Mouse (Mus musculus) embryonic facial prominence, embryonic 10.5 days (tissue): ENCODE results near the gene Prss48. TPM values are rescaled to one million over a fixed set of nuclear protein-coding genes. Genes with fewer than 3 reads are reported as not detected.

Source experiments
- DNase-seq: peaks from one replicate; pipeline ENCODE4 v3.0.0-alpha.2; 2017; ENCODE audit warnings: low spot score
- H3K27ac ChIP-seq: fragments of 300-500 bp; sonication (generic); replicated peaks from 2 replicates; pipeline ENCODE4 v1.5.1; 2016; ENCODE audit warnings: mild to moderate bottlenecking
- H3K27me3 ChIP-seq: fragments of 300-500 bp; sonication (generic); replicated peaks from 2 replicates; pipeline ENCODE4 v1.6.1; 2016; ENCODE audit warnings: low read depth, mild to moderate bottlenecking; ENCODE audit not compliant: poor library complexity, severe bottlenecking
- H3K36me3 ChIP-seq: fragments of 300-500 bp; sonication (generic); replicated peaks from 2 replicates; pipeline ENCODE4 v1.6.1; 2016; ENCODE audit warnings: mild to moderate bottlenecking, moderate library complexity
- H3K4me1 ChIP-seq: fragments of 300-500 bp; sonication (generic); 2 replicates; pipeline ENCODE4 v1.6.1; 2016
- H3K4me3 ChIP-seq: fragments of 300-500 bp; sonication (generic); 2 replicates; pipeline ENCODE4 v1.5.1; 2016; ENCODE audit warnings: mild to moderate bottlenecking, moderate library complexity
- H3K9me3 ChIP-seq: fragments of 300-500 bp; sonication (generic); 2 replicates; pipeline ENCODE4 v1.6.1; 2016; ENCODE audit warnings: mild to moderate bottlenecking
- WGBS: fragments of 180-500 bp; shearing (Covaris S2); methylation state at CpG from one replicate; pipeline ENCODE4 v1.1.7; 2016; 5-methylcytosine and 5-hydroxymethylcytosine counted together
- polyA plus RNA-seq: library from polyadenylated mRNA; unstranded; fragments of >200 nt; fragmentation: Nextera tagmentation; extraction: Ambion mirVana; gene quantifications from 2 replicates; pipeline ENCODE4 v1.2.1, GENCODE M21; 2016

Prss48 gene
- polyA plus RNA-seq, 1 experiment from 2014 or later, result 0.16 TPM

DNA sequence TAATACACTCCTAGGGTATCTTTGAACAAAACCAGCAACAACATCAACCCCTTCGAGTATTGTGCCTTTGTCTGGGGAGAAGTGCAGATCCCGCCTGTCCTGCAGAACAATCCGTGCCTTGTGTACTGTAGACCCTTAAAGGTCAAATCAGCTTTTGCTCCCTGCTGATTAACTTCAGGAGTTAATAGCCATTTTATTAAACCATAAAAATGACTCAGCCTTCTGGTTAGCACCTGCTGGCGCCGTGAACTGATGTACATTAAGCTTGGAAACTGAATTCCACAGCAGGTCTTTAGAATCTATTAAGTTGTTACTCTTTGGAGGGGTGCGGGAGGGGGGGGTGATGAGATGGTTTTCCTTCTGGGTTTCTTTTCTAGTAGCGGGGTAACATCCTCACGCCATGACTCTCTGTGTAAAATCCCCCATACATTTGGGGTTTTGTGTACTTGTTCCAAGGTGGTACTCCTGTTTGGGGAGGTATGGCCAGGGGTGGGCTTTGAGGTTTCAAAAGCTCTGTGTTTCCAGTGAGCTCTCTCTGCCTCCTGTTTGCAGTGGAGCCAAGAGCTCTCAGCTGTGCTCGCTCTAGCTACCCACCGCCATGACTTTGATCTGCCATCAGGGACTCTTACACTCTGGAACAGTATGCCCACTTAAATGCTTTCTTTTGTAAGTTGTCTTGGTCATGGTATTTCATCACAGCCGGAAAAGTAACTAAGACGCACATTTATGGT, 21.9 kb upstream of the Prss48 start:
- Histone ChIP-seq H3K36me3 (no peaks in the 10 kb centered on the region), H3K4me3 (no peak overlapping the region), H3K4me1 (no peaks in the 10 kb centered on the region), H3K9me3 (no peaks in the 10 kb centered on the region), H3K27ac (no peak overlapping the region), H3K27me3 (no peaks in the 10 kb centered on the region)
- no peak for DNase-seq
- WGBS, result 91% methylated on average over 12 of the region's 12 CpGs

DNA sequence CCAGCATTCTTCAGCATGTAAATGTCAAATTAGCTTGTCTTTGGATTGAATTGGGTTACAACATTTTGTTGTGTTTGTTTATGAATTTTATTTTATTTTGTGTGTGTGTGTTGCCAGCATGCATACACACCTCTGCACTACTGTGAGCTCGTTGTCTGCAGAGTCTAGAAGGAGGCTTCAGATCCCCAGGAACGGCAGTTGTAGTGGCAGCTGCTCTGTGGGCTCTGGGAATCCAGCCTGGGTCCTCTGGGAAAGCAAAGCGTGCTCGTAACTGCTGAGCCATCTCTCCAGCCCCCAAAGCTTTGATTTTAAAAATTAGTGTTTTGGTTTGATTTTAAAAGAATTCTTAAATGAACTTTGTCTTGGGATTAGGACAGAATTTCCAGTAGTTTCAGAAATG, 19.4 kb upstream of the Prss48 start:
- Histone ChIP-seq H3K4me1 (no peaks in the 10 kb centered on the region), H3K4me3 (no peak overlapping the region), H3K27ac (no peak overlapping the region), H3K36me3 (no peaks in the 10 kb centered on the region), H3K9me3 (no peaks in the 10 kb centered on the region), H3K27me3 (no peaks in the 10 kb centered on the region)
- DNase-seq, result no peak
- WGBS, result 87% methylated on average over 4 of the region's 4 CpGs

DNA sequence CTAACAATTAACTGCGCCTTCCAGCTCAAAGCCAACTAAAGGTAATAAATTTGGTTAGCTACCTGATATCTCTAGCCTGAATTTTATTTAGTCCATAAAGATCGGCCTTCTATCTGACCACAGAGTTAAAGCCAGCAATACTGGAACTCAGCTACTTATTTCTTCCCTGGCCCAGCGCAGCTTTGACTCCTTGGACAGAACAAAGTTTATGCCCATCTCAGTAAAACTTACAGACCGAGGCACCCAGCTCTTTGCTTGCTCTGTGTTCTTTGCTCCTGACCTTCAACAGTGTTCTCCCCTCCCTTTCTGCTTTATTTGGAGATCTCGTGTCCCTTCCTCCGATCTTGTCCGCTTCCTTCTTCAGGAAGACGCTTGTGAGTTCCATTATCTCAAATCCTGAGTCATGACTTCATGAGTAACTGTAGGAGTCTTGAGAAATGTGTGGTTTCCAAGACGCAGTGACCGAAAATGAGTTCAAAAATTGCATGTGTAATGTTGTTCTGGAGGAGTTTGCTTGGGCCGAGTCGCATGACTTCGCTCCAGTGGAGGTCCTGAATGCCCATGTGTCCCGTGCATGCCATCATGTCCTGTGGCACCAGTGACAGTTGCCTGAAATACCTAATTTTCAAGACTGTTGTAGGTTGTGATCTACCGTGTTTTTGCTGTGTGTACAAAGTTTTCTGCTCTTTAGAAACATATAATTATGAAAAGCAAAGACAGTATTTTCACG, 18.8 kb upstream of the Prss48 start:
- no peak for DNase-seq
- no peaks in the 10 kb centered on the region for H3K27me3 ChIP-seq
- H3K4me1 ChIP-seq, result no peaks in the 10 kb centered on the region
- 91% methylated on average over 16 of the region's 16 CpGs for WGBS
- no peak overlapping the region for H3K4me3 ChIP-seq
- no peaks in the 10 kb centered on the region for H3K36me3 ChIP-seq
- no peaks in the 10 kb centered on the region for H3K9me3 ChIP-seq
- no peak overlapping the region for H3K27ac ChIP-seq

DNA sequence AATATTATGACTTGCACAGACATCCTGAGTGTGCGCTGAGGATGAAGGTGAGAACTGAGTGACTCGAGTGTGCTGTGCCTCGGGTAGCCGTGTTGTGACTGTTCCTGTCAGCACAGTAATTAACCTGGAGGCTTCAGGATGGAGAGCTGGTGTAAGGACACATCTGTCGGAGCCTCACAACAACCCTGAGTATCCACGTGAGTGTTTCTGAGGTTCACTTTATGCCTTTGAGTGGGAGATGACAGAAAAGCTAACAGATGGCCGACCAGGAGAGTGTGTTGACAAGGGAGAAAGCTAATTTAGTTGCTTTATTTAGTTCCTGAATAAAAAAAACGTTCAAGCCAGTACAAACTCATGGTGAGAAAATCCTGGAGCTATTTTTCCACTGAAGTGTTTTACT, 15.2 kb upstream of the Prss48 start:
- no peaks in the 10 kb centered on the region for H3K9me3 ChIP-seq
- H3K36me3 ChIP-seq, result no peaks in the 10 kb centered on the region
- WGBS, result 78% methylated on average over 8 of the region's 8 CpGs
- no peak overlapping the region for H3K4me3 ChIP-seq
- no peaks in the 10 kb centered on the region for H3K4me1 ChIP-seq
- no peaks in the 10 kb centered on the region for H3K27me3 ChIP-seq
- no peak for DNase-seq
- H3K27ac ChIP-seq, result no peak overlapping the region

DNA sequence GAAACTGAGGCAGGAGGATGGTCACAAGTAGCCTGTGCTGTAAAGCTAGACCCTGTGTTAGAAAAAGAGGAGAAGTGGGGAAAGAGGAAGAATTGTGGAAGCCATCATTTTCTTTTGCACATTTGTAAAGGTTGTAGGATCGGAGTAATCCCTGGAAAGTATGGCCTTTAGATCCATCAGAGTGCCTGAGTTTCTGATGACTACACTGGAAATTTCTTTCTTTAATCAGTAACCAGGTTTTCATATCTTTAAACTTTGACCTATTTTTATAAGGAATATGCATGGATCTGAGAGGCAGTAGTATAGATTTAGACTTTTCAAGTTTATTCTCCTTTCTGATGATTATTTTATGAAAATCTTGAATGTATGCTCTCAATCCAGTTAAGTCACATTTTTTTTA, 14.7 kb upstream of the Prss48 start:
- Histone ChIP-seq H3K27ac (no peak overlapping the region), H3K4me3 (no peak overlapping the region), H3K4me1 (no peaks in the 10 kb centered on the region), H3K27me3 (no peaks in the 10 kb centered on the region), H3K9me3 (no peaks in the 10 kb centered on the region), H3K36me3 (no peaks in the 10 kb centered on the region)
- WGBS, result 99% methylated on average over 1 of the region's 1 CpGs
- DNase-seq, result no peak

DNA sequence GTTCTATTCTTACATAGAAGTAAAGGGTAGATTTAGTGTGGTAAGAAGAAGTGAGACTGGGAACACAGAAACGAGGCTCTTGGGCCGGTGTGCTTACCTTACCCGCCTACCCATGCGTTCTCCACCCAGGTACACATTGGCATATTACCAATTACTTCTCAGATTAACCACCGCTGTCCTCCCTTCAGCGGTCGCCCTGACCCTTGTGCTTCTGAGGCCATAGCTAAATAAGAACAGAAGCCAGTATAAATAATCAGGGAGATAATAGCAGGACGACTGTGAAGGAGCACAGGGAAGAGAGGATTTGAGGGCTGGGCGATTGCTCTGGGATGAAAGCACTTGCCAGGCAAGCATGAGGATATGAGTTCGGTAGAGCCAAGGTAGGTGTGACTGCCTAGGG, 11.5 kb upstream of the Prss48 start:
- DNase-seq, result no peak
- Histone ChIP-seq H3K27me3 (no peaks in the 10 kb centered on the region), H3K36me3 (no peaks in the 10 kb centered on the region), H3K4me3 (no peak overlapping the region), H3K27ac (no peak overlapping the region), H3K4me1 (peaks cover 9% of the 10 kb centered on the region), H3K9me3 (no peaks in the 10 kb centered on the region)
- WGBS, result 86% methylated on average over 10 of the region's 10 CpGs

DNA sequence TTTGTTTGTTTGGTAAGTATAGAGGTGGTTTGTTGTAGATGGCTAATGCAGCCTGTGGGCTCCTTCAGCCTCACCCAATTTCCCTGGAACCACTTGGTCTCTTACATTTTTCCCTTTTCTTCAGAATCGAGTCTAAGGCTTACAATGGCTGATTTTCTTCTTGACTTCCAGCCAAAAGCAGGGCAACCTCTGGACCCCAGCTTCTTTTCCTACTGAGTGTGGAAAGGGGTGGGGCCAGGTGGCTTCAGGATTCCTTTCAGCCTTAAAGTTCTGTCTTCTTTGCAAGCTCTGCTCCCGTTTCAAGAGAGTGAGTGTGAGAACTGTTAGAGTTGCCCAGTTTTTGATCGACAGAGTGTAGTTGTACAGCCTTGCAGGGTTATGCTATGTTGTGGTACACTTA, 9.5 kb upstream of the Prss48 start:
- 78% methylated on average over 3 of the region's 3 CpGs for WGBS
- no peak overlapping the region for H3K4me3 ChIP-seq
- no peaks in the 10 kb centered on the region for H3K27me3 ChIP-seq
- no peak overlapping the region for H3K27ac ChIP-seq
- H3K36me3 ChIP-seq, result peaks cover 6% of the 10 kb centered on the region
- 0 out of 2 replicates have a peak, but pooled peaks cover 3% of the 10 kb centered on the region for H3K9me3 ChIP-seq
- peaks cover 9% of the 10 kb centered on the region for H3K4me1 ChIP-seq
- DNase-seq, result no peak

DNA sequence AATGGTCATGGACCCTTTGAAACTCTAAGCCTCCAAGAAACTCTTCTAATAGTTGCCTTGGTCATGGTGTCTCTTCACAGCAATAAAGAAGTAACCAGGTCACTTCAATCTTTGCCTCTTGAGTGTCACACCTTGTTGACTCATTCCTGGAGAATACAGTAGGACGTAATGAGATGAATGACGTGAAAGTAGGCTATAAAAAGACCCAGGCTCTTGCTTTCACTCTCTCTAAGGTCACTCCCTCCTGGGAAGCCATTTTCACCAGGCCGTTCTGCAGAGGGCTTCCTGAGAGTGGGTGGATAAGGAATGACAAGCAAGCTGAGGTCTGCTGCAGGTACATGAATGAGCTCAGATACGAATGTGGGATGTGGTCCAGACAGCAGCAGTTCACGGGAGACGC, 9.1 kb upstream of the Prss48 start:
- WGBS, result 92% methylated on average over 6 of the region's 6 CpGs
- H3K27ac ChIP-seq, result 0 out of 2 replicates have a peak overlapping the region, but pooled peaks have one; percentile 26

DNA sequence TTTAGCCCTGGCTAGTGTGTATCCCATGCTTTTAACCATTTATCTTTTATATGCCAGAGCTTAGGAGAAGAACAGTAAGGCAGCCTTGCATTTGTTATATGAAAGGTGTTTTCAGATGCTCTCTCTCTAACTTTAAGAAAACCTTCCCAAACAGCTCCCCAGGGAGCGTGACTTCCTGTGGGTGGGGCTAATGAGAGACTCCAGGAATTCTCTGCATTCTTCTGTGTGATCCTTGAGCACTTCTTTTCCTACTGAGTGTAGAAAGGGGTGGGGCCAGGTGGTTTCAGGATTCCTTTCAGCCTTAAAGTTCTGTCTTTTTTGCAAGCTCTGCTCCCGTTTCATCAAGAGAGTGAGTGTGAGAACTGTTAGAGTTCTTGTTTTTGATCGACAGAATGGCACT, 8.3 kb upstream of the Prss48 start:
- H3K36me3 ChIP-seq, result peaks cover 6% of the 10 kb centered on the region
- 58% methylated on average over 3 of the region's 3 CpGs for WGBS
- no peak overlapping the region for H3K4me3 ChIP-seq
- H3K27ac ChIP-seq, result no peak overlapping the region
- H3K4me1 ChIP-seq, result peaks cover 9% of the 10 kb centered on the region
- DNase-seq, result peak; percentile 24
- 0 out of 2 replicates have a peak, but pooled peaks cover 3% of the 10 kb centered on the region for H3K9me3 ChIP-seq
- H3K27me3 ChIP-seq, result no peaks in the 10 kb centered on the region

More for the DNA sequence above, 9.1 kb upstream of the Prss48 start:
- Histone ChIP-seq H3K36me3 (peaks cover 6% of the 10 kb centered on the region), H3K27me3 (no peaks in the 10 kb centered on the region), H3K4me1 (peaks cover 9% of the 10 kb centered on the region), H3K4me3 (no peak overlapping the region), H3K9me3 (0 out of 2 replicates have a peak, but pooled peaks cover 3% of the 10 kb centered on the region)
- no peak for DNase-seq

DNA sequence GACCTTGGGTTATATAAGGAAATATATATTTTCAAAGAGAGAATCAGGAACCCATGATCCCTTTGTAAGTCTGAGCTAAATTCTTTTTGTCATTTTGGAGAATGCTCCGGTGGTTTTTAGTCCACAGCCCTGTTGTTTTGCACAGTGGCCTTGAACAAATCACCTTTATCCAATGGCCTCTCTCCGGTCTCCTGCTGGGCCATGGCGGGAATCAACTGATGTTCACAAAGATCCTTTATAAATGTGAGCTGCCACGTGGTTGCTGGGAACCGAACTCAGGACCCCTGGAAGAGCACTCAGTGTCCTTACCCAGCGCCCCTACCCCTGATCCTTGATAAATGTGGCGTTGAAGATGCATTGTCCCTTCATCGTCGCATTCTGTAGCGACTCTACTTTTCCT, 2.5 kb upstream of the Prss48 start:
- peaks cover 6% of the 10 kb centered on the region; the same call in 1 of the 2 replicates for H3K9me3 ChIP-seq
- H3K4me1 ChIP-seq, result no peaks in the 10 kb centered on the region
- no peaks in the 10 kb centered on the region for H3K27me3 ChIP-seq
- no peak overlapping the region for H3K27ac ChIP-seq
- H3K36me3 ChIP-seq, result peaks cover 9% of the 10 kb centered on the region
- WGBS, result 94% methylated on average over 10 of the region's 10 CpGs
- no peak overlapping the region for H3K4me3 ChIP-seq
- no peak for DNase-seq

DNA sequence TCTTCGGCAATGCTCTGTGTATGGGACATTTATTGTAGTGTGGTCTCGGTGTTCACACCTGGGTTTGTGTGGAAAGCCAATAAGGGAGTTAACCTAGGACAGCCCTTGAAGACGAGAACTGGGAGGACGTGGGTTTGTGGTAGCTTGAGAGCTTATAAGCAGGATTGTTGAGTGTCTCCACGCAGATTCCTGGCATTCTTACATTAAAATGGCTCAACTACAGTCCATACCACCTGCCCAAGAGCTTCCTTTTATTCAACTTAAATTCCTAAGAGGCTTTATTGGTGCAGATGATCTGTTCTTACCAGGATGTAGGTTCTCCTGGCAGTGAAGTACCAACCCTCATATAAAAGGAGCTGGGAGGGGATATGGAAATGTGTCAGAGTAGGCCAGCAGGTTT, 649 bp upstream of the Prss48 start:
- peaks cover 2% of the 10 kb centered on the region; the same call in 1 of the 2 replicates for H3K36me3 ChIP-seq
- no peak for DNase-seq
- no peak overlapping the region for H3K4me3 ChIP-seq
- no peak overlapping the region for H3K27ac ChIP-seq
- peaks cover 3% of the 10 kb centered on the region; the same call in 1 of the 2 replicates for H3K9me3 ChIP-seq
- 85% methylated on average over 5 of the region's 5 CpGs for WGBS
- no peaks in the 10 kb centered on the region for H3K27me3 ChIP-seq
- H3K4me1 ChIP-seq, result peaks cover 6% of the 10 kb centered on the region

DNA sequence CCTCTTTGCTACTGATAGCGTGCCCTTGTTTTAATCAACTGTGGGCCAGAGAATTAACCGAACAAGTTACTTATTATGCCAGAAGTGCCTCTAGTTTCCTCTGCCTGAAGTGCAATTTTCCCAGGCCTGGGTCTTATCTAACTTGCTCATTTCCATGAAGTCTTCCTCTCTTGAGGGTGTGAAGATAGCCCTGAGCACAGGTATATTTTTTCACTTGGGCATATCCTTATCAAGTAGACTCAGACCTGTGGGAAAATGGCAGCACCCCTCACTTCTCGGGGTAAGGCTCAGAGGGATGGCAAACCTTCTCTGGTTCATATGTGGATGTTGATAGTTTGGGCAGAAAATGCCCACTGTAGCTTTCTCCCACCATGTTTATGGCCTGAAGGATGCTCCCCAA, 1.0 kb downstream of the Prss48 start:
- H3K27ac ChIP-seq, result no peak overlapping the region
- 96% methylated on average over 3 of the region's 3 CpGs for WGBS
- no peaks in the 10 kb centered on the region for H3K27me3 ChIP-seq
- H3K9me3 ChIP-seq, result peaks cover 3% of the 10 kb centered on the region; the same call in 1 of the 2 replicates
- H3K4me3 ChIP-seq, result no peak overlapping the region
- no peak for DNase-seq
- H3K4me1 ChIP-seq, result peaks cover 6% of the 10 kb centered on the region
- H3K36me3 ChIP-seq, result 0 out of 2 replicates have a peak, but pooled peaks cover 2% of the 10 kb centered on the region

DNA sequence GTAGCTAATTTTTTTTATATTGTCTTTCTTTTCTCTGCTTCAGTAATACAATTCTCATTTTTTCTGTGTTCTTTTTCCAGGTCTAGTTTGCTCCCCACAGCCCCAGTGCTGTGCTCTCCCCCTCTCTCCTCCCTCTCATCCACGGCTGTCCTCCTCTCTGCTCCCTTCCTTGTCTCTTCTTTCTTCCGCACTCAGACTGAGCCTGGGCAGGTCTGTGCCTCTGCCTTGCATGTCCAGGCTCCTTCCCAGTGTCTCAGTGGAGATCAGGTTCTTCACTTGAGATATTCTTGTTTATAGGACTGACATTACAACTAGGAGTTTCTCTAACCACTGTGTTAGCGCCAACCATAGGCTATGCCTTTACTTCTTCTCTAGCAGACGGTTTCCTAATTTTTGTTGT, 7.6 kb downstream of the Prss48 start:
- Histone ChIP-seq H3K36me3 (no peaks in the 10 kb centered on the region), H3K4me1 (peaks cover 13% of the 10 kb centered on the region), H3K27ac (no peak overlapping the region), H3K4me3 (no peak overlapping the region), H3K9me3 (no peaks in the 10 kb centered on the region), H3K27me3 (no peaks in the 10 kb centered on the region)
- no peak for DNase-seq
- WGBS, result 83% methylated on average over 4 of the region's 4 CpGs
